Mouse (Mus musculus): ENCODE results near the gene Gm5294.

Gm5294 gene

GRCm38 (mm10) chr5:138819780-138820179 lies at the start of gene Gm5294:
Gene Gm5294 (plus strand): TSS chr5:138820080.
- DNase-seq (ENCODE audit: low read depth, low spot score), result no peak

DNA sequence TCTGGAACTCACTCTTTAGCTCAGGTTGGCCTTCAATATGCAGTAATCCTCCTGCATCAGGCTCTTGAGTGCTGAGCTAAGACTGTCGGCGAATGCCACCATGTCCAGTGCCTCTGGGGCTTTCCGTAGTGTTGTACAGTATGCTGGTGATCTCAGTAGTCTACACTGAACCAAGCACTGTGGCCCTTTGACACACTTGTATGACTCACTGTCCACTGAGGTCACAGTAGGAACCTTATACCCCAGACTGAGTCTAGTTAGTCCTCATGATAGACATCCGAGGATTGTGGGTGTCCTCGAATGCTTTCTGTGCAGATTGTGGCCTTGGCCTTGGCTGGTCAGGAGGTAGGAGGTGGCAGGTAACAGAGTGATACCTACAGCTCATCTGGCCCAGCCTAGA lies 44.8 kb upstream of the Gm5294 start:
- DNase-seq (ENCODE audit: low read depth, low spot score), result no peak

DNA sequence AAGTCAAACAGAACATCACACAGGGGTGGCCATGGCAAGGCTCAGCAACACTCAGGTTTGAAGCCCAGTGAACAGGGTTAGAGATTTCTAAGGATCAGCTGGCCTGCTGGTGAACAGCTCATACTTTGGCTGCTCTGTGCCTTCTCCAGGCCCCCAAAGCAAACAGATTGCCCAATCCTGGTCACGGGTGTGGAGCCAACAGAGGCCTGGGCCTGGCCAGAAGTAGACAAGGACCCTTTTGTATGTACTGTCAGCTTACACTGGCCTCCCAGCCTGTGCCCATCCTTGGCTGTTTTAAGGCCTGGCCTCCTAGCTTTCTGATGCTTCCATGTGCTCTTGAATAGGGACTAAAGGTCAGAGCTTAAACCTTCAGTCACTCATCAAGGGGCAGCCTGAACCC lies 43.5 kb upstream of the Gm5294 start:
- no peak for DNase-seq (ENCODE audit: low read depth, low spot score)

- no peak for DNase-seq (ENCODE audit: low read depth, low spot score)
Measured at GRCm38 (mm10) chr5:138778731-138779463, 41.0 kb upstream of the Gm5294 start.

DNA sequence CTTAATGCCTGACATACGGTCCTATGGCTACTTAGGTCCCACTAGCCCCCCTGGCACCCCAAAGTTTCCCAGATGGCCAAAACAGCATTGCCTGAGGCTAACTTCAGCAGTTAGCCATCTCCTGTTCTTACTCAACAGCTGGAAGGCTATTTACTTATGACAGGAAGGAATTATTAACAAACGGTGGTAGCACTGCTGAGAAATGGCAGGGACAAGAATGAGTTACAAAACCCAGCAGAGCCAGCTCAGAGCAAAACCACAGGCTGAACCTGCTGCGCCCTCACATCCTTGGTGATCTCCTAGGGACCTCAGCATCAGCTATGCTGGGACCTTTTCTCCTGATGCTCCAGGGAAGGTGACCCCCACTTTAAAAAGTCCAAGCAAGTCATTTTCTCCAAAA lies 40.2 kb upstream of the Gm5294 start:
- DNase-seq (ENCODE audit: low read depth, low spot score), result no peak

GRCm38 (mm10) chr5:138782697-138783096 lies 37.2 kb upstream of the Gm5294 start:
- no peak for DNase-seq (ENCODE audit: low read depth, low spot score)

DNA sequence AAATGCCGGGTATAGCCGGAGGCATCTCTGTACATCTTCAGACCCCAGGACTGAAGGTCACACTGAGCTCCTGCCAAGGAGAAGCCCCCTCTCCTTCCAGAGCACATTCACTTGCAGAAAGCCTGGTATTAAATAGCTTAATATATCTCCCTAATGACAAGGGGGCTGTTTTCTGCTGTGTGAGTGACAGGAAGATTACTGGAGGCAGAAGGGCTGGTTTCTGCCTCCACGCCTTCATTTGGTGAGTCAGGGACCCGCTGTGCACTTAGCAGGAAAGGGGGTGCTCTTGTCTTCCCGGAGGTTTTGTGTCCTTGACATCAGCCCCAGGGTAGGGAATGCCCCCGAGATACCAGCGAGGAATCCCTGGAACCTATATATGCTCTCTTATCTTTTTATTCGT lies 36.7 kb upstream of the Gm5294 start:
- DNase-seq (ENCODE audit: low read depth, low spot score), result no peak

DNA sequence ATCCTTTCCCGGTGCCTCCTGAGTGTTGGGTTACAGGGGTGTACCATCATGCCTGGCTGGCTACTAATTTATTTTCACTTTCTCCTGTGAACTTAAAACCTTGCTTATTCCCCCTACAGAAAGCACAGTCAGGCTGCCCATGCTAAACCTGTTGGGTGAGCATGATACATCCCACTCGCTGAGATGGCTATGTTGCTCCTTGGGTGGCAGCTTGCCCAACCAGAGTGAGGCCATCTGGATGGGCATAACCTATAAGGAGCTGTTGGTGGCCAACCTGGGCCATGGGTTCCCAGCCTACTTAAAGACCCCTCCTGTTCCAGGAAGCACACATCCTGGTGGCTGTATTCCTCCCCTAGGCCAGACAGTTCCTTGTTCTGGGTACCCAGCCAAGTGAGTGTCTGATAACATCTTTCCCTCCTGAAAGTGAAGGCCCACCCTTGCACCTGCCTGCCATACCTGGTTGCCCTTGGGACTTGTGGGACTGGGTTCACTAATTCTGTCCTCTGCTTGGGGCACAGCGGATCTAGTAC lies 33.8 kb upstream of the Gm5294 start:
- no peak for DNase-seq (ENCODE audit: low read depth, low spot score)

GRCm38 (mm10) chr5:138787648-138788047 lies 32.2 kb upstream of the Gm5294 start:
- no peak for DNase-seq (ENCODE audit: low read depth, low spot score)

- no peak for DNase-seq (ENCODE audit: low read depth, low spot score)
Measured at GRCm38 (mm10) chr5:138788481-138789211, 31.2 kb upstream of the Gm5294 start.

DNA sequence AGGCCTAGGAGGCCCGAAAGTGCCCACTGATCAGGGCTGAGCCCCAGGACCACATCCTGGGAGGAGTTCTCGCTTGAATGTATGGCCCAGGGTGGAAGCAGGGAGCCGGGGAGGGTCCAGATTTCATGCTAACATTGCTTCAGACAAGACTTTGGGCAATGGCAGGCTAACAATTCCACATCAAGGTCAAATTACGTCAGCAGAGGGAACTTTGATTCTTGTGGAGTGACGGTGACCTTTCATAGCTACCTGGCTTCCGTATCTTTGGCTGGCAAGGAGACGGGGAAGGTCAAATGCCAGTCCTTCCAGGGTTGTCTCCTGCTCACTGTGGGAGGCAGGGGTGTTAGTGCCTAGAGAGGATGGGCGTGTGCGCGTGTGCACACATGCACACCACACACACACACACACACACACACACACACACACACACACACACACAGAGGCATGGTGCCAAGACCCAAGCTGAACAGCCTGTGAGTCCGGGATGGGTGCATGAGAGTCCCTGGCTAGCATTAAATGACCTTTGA lies 28.9 kb upstream of the Gm5294 start:
- DNase-seq (ENCODE audit: low read depth, low spot score), result no peak

GRCm38 (mm10) chr5:138801588-138802116 lies 18.2 kb upstream of the Gm5294 start:
- no peak for DNase-seq (ENCODE audit: low read depth, low spot score)

GRCm38 (mm10) chr5:138804286-138804685 lies 15.6 kb upstream of the Gm5294 start:
- no peak for DNase-seq (ENCODE audit: low read depth, low spot score)

DNA sequence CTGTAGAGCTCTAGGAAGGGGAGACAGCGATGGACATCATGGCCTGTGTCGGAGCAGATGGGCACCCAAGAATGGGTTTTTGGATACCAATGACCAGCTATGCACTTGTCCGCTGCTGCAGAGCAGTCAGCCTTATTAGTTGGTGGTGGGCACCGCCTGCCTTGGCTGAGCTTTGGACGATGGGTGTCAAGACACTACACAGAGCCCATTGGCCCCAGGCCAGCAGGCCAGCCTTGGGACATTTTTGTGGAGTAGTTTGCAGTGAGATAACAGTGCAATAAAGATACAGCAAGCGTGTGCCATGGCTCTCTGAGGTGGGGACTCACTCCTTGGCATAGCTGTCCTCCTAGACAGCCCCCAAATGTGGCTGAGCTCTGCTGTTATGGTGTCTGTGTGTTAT lies 10.1 kb upstream of the Gm5294 start:
- no peak for DNase-seq (ENCODE audit: low read depth, low spot score)

GRCm38 (mm10) chr5:138820717-138821332 lies 945 bp downstream of the Gm5294 start:
- DNase-seq (ENCODE audit: low read depth, low spot score), result no peak

DNA sequence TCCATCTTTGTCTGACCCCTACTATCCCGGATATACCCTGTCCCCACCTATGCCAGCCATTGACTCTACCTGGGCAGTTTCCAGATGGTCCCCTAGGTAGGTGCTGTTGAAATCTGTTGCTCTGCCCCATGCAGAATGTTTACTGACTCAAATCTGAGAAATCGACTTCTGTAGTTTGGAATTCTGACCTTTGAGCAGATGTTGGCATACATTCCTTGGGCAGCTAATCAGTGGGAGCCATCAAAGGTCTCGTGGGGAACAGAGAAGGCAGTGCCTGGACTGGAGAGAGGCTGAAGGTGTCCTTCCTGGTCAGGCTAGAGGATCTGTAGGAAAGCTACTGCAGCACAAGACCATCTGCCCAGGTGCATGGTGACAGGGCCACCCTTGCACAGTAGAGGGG lies 5.2 kb downstream of the Gm5294 start:
- DNase-seq (ENCODE audit: low read depth, low spot score), result no peak

DNA sequence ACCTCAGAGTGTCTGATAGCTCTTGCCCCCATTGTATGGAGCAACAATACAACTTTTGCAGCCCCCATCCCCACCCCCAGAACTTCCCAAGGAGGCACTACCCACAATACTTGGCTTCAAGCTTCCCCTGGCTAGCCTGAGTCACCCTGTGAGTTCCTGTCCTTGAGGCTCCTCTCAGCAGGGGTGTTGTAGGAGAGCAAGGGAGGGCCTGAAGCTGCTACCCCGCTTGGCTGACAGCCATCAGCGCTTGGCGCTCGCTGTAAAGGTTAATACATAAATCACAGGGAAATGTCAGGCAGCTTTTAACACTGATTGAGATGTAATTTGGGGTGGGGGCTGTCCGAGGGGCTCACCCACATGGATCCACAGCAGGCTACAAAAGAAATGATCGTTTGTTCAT lies 13.5 kb downstream of the Gm5294 start:
- DNase-seq (ENCODE audit: low read depth, low spot score), result no peak

DNA sequence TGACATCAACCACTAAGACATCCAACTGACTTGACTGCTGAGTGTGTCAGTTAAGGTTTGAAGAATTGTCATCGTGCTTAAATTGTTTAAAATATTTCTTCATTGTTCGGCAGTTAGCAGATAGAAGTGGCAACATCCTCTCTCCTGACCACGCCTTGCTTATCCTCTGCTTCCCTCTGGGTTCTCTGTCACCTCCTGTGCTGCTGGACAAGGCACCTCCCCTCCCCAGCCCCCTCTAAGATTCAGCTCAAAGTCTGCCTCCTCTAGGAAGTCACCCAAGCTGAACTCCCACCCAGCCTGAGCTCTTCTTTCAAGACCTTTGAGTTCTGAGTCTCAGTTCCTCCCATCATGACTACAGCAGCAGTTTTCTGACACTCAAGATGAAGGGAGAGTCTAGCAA lies 15.0 kb downstream of the Gm5294 start:
- no peak for DNase-seq (ENCODE audit: low read depth, low spot score)

DNA sequence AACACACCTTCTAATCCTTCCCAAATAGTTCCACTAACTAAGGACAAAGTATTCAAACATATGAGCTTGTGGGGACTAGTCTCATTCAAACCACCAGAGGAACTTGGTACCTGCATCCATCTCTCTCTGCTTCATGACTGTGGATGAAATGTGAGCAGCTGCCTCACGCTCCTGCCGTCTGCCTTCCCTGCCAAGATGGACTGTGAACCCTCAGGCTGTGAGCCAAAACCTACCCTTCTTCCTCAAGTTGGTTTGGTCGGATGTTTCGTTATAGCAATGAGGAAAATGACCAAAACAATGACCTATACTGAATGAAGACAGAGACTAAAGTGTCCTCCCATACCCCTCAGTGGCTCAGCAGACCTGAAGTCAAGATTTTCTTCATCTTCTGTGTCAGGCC lies 21.1 kb downstream of the Gm5294 start:
- no peak for DNase-seq (ENCODE audit: low read depth, low spot score)

DNA sequence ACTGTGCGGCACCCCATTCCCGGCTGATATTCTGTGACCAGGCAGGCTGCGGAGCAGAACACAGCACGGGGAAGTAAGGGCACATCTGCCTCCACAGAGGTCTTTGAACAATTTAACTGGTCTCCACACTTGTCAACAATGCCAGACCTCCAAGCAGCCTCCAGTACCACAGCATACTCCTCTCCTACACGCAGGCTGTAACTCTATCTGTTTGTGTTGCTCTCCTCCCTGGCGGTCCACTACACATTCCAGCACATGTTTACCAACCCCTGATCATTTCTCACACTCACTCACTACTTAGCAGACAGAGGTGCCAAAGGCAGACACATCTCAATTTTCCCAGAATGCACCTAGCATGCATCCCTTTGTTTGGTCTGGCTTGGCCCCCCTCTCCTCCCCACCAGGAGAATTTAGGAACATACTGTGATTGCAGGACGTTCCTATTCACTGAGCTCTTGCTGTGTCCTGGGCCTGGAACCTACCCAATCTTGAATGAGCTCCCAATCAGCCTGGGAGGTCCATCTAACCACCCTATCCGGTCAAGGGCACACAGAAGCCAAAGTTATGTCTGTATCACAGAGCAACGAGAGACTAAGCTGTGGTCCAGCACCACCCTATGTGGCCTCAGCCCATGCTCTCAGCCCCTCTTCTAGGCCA lies 23.4 kb downstream of the Gm5294 start:
- DNase-seq (ENCODE audit: low read depth, low spot score), result no peak

DNA sequence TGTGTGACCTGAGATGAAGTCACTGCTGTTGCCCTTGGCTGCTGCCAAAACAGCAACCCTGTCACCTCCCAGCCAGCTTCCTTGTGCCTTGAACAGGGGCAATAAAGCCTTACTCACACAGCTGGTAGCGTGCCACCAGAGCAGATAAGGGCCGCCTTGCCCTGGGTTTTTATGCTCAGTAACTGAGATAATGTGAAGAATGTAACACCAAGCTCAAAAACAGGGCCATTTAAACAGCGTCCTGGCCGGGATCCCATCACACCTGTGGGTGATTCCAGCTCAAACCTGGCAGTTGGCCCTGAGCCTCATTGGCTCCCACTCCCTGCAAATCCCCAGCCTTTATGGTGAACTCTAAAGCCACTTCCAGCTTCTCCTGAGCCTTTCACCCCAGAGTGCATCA lies 26.6 kb downstream of the Gm5294 start:
- DNase-seq (ENCODE audit: low read depth, low spot score), result no peak

DNA sequence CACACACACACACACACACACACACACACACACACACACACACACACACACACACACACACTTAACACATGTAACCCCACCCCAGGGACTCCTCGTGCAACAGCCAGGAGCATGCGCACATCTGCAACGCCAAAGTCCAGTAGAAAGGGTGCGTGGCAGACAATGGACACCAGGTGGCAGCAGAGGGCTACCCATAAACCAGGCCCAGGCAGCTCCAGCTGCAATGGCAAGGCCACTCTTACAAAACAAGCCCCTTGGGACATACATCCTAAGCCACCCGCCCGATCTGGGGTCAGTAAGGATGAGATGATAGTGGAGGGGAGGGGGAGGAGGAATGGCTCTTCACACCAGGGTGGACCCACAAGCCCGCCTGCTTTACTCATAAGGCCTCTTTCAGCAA lies 28.2 kb downstream of the Gm5294 start:
- DNase-seq (ENCODE audit: low read depth, low spot score), result peak; percentile 50
